Mouse (Mus musculus) midbrain, embryonic 12.5 days (tissue): ENCODE measurements around the gene Ncoa7. TPM values are rescaled to one million over a fixed set of nuclear protein-coding genes. Genes with fewer than 3 reads are reported as not detected.

Source experiments
- ATAC-seq: fragments of 200-750 bp; cut with Nextera tagmentation; 2 replicates; pipeline ENCODE4 v1.8.0; 2017; ENCODE audit warnings: low read depth, moderate TSS enrichment, moderate library complexity; ENCODE audit not compliant: low FRiP score
- H3K27ac ChIP-seq: fragments of 300-500 bp; sonication (generic); replicated peaks from 2 replicates; pipeline ENCODE4 v1.5.1; 2016; ENCODE audit warnings: mild to moderate bottlenecking
- H3K27me3 ChIP-seq: fragments of 300-500 bp; sonication (generic); 2 replicates; pipeline ENCODE4 v1.6.1; 2016; ENCODE audit warnings: mild to moderate bottlenecking
- H3K36me3 ChIP-seq: fragments of 300-500 bp; sonication (generic); 2 replicates; pipeline ENCODE4 v1.6.1; 2016
- H3K4me1 ChIP-seq: fragments of 300-500 bp; sonication (generic); 2 replicates; pipeline ENCODE4 v1.6.1; 2016
- H3K4me2 ChIP-seq: fragments of 300-500 bp; sonication (generic); replicated peaks from 2 replicates; pipeline ENCODE4 v1.6.1; 2016; ENCODE audit warnings: mild to moderate bottlenecking, moderate library complexity
- H3K4me3 ChIP-seq: fragments of 300-500 bp; sonication (generic); 2 replicates; pipeline ENCODE4 v1.5.1; 2016; ENCODE audit warnings: mild to moderate bottlenecking
- H3K9ac ChIP-seq: fragments of 300-500 bp; sonication (generic); replicated peaks from 2 replicates; pipeline ENCODE4 v1.6.1; 2016; ENCODE audit warnings: mild to moderate bottlenecking, moderate library complexity
- H3K9me3 ChIP-seq: fragments of 300-500 bp; sonication (generic); 2 replicates; pipeline ENCODE4 v1.6.1; 2016; ENCODE audit warnings: mild to moderate bottlenecking
- WGBS: fragments of 180-500 bp; shearing (Covaris S2); methylation state at CpG from one replicate; pipeline ENCODE4 v1.1.7; 2016; 5-methylcytosine and 5-hydroxymethylcytosine counted together
- polyA plus RNA-seq: library from polyadenylated mRNA; unstranded; fragments of >200 nt; fragmentation: Nextera tagmentation; extraction: Ambion mirVana; gene quantifications from 2 replicates; pipeline ENCODE4 v1.2.1, GENCODE M21; 2016

Gene Ncoa7
- polyA plus RNA-seq, 1 experiment from 2014 or later: 8.0 TPM

DNA sequence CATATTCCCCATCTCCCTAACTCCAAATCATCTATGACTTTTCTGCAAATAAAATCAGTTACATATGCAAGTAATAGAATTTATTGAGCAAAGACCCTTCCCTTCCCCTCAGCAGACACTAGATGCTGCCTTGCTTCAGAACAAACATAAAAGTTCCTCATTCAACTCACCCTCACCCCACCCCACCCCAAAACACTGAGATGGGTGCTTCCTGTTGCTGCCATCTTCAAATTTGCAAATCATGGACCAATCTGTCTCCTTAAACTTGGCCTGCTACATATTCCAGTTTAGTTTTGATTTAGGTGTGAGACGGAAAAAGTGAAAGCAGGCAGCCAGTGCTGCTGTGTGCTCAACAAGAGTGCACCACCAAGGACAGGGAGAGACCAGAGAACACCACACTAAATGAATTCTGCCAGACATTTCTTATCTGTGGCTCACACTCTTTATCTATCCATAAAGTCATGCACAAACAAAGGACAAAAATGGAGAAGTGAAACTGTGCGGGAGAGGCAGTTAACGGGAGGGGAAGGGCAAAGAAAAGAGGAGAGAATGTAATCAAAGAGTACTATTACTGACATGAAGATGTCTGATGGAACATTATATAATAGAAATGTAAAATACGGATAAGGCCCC is 48.2 kb downstream of the Ncoa7 start:
- WGBS: 72% methylated on average over 4 of the region's 4 CpGs
- H3K9ac ChIP-seq: no peak overlapping the region
- ATAC-seq: no peak

DNA sequence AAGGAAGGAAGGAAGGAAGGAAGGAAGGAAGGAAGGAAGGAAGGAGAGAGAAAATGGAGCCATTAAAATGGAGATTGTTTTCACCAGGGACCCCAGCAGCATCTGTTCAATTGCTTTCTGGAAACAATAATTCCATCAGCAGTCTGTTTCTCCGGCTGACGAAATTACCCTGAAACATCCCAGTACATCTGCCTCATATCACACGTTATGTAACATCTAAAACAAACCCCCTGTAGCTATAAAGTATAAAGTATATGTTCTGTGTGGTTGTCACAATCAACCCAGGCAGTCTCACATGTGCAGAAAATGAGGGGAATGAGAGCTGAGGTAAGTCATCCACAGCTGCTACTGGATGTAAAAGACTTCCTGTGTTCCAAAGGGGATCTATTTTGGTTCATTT is 49.0 kb downstream of the Ncoa7 start:
- no peak for ATAC-seq
- 72% methylated on average over 3 of the region's 3 CpGs for WGBS
- Histone ChIP-seq H3K4me1 (no peaks in the 10 kb centered on the region), H3K4me2 (no peak overlapping the region), H3K9me3 (no peaks in the 10 kb centered on the region), H3K4me3 (no peak overlapping the region), H3K27ac (no peak overlapping the region), H3K36me3 (no peaks in the 10 kb centered on the region), H3K27me3 (no peaks in the 10 kb centered on the region), H3K9ac (no peak overlapping the region)

More for the DNA sequence above, 48.2 kb downstream of the Ncoa7 start:
- no peaks in the 10 kb centered on the region for H3K27me3 ChIP-seq
- H3K36me3 ChIP-seq: no peaks in the 10 kb centered on the region
- no peak overlapping the region for H3K4me2 ChIP-seq
- no peaks in the 10 kb centered on the region for H3K4me1 ChIP-seq
- H3K27ac ChIP-seq: no peak overlapping the region
- no peaks in the 10 kb centered on the region for H3K9me3 ChIP-seq
- H3K4me3 ChIP-seq: no peak overlapping the region

DNA sequence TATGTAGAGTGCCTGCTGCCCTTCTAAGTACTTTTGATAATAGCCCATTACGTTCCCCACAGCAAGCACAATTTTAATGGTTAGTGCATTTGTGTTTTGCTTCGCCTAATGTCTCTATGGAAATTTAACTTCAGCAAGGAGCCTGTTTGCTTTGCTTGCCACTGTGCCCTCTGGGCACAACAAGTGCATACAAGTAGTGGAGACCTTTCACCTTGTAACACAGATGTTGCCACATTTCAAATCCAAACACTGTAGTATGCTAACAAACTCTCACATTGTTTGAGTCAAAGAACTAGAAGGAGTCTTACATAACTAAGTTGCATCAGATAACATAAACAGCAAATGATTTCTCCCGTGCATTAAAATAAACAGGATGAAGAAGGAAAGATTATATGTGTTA is 50.6 kb downstream of the Ncoa7 start:
- no peaks in the 10 kb centered on the region for H3K9me3 ChIP-seq
- H3K27me3 ChIP-seq: no peaks in the 10 kb centered on the region
- H3K4me3 ChIP-seq: no peak overlapping the region
- no peak overlapping the region for H3K9ac ChIP-seq
- H3K27ac ChIP-seq: no peak overlapping the region
- H3K4me1 ChIP-seq: no peaks in the 10 kb centered on the region
- ATAC-seq: no peak
- H3K36me3 ChIP-seq: no peaks in the 10 kb centered on the region
- WGBS: 78% methylated on average over 3 of the region's 3 CpGs
- no peak overlapping the region for H3K4me2 ChIP-seq

DNA sequence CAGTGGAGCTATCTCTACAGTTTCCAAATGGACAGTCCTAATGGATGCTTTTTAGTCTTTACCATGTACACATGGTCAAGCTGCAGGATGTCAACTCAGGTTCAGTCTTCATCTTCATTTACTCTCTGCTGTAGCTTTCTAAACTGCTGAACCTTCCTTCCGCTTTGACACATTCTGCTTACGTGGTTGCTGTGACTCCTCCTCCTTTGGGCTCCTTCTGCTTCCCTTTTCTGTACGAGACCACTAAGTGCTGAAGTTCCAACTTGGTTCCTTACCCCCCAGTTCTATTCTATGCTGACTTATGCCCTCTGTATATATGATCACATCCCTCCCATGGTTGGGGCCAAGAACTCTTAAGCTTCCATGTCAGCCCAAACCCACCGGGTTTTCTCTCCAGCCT is 51.5 kb downstream of the Ncoa7 start:
- H3K36me3 ChIP-seq: no peaks in the 10 kb centered on the region
- H3K27ac ChIP-seq: no peak overlapping the region
- no peaks in the 10 kb centered on the region for H3K27me3 ChIP-seq
- no peak overlapping the region for H3K4me2 ChIP-seq
- no peak for ATAC-seq
- no peak overlapping the region for H3K9ac ChIP-seq
- 94% methylated on average over 4 of the region's 4 CpGs for WGBS
- H3K4me3 ChIP-seq: no peak overlapping the region
- no peaks in the 10 kb centered on the region for H3K4me1 ChIP-seq
- no peaks in the 10 kb centered on the region for H3K9me3 ChIP-seq

DNA sequence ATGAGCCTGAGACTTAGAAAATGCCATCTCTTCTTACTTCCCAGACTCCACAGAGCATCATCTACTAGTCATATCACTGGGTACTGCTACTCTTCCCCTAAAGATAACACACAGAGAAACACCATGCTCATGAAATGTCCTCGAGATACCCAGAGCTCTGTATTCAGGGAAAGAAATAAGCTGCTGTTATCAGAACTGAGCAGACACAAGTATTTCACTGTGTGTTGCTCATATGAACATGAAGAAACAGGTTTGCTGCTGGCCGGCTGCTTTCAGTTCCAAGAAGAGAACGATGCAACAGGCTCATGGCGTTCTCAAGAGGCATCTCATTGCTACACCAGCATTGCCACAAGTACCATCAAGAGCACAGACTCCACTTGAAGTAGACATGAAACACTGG is 53.3 kb downstream of the Ncoa7 start:
- H3K4me2 ChIP-seq: no peak overlapping the region
- H3K27ac ChIP-seq: no peak overlapping the region
- 92% methylated on average over 4 of the region's 4 CpGs for WGBS
- no peaks in the 10 kb centered on the region for H3K27me3 ChIP-seq
- no peak overlapping the region for H3K9ac ChIP-seq
- no peak for ATAC-seq
- H3K4me1 ChIP-seq: no peaks in the 10 kb centered on the region
- H3K4me3 ChIP-seq: no peak overlapping the region
- no peaks in the 10 kb centered on the region for H3K36me3 ChIP-seq
- H3K9me3 ChIP-seq: no peaks in the 10 kb centered on the region

DNA sequence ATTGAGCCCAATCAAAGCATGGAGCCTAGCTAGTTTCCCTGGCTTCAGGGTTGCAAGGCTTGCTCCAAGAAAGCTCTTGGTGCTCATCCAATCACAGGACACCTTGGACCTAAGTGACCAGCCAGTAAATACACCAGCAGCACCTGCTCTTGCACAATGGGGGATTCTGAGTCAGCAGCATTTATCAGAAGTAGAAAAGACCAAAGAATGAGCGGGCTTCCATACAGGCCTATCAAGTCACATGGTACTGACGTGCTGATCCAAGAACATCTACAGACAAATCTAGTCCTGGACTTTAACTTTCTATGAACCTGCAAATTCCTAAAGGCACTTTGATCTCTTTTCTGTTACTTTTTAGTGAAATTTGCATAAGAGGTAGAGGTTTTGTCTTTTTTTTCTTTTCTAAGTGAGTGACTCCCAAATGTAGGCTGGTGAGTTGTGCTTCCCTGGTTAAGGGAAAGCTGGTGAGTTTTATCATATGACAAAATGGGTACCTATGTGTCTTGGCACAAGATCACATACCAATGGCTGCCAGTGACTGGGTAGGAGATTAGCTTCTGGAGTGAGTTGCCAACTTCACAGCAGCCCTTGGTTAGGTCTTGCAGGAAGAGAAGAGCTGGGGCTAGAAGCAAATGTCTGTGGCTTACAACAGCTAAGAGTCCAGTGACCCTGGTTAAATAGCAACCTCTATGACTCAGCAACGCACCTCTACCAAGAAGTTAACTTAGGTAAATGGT is 57.7 kb downstream of the Ncoa7 start:
- no peaks in the 10 kb centered on the region for H3K36me3 ChIP-seq
- no peak overlapping the region for H3K4me3 ChIP-seq
- H3K27ac ChIP-seq: no peak overlapping the region
- no peaks in the 10 kb centered on the region for H3K27me3 ChIP-seq
- 90% methylated on average over 3 of the region's 3 CpGs for WGBS
- no peaks in the 10 kb centered on the region for H3K4me1 ChIP-seq
- H3K9me3 ChIP-seq: no peaks in the 10 kb centered on the region
- H3K9ac ChIP-seq: no peak overlapping the region
- ATAC-seq: no peak
- no peak overlapping the region for H3K4me2 ChIP-seq

DNA sequence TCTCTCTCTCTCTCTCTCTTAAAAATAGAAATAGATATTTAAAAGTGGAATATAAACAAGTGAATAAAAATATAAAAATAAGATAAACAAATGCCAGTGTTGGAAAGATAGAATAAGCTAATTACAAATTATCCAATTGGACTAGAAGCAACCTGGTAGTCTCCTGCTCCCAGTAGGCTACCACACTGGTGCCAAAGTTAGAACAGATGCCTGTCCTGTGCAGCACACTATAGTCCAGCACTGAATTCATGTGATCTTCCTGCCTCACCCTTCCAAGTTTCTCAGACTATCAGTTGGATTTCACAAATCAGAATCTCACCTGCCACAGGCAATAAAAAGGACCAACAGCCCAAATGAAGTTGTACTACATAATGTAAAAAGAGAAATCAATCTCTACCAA is 59.9 kb downstream of the Ncoa7 start:
- no peak overlapping the region for H3K4me2 ChIP-seq
- no peak overlapping the region for H3K9ac ChIP-seq
- no peaks in the 10 kb centered on the region for H3K27me3 ChIP-seq
- H3K27ac ChIP-seq: no peak overlapping the region
- no peaks in the 10 kb centered on the region for H3K36me3 ChIP-seq
- H3K4me1 ChIP-seq: no peaks in the 10 kb centered on the region
- no peak overlapping the region for H3K4me3 ChIP-seq
- no peaks in the 10 kb centered on the region for H3K9me3 ChIP-seq
- no peak for ATAC-seq

DNA sequence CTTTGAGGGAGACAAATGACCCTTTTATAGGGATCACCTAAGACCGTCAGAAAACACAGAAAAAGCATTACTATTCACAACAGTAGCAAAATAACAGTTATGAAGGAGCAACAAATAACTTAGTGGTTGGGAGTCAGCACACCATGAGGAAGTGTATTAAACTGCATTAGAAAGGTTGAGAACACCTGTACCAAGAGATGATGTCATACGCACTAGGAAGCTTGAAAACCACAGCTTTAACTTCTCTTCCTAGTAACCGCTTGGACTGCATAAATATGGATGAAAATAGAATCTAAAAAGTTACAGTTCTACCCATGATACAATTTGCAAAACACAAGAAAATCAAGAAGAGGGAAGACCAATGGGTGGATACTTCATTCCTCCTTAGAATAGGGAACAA is 64.7 kb downstream of the Ncoa7 start:
- Histone ChIP-seq H3K36me3 (no peaks in the 10 kb centered on the region), H3K9me3 (no peaks in the 10 kb centered on the region), H3K4me1 (peaks cover 2% of the 10 kb centered on the region; the same call in 1 of the 2 replicates), H3K27me3 (no peaks in the 10 kb centered on the region), H3K27ac (no peak overlapping the region), H3K9ac (no peak overlapping the region), H3K4me2 (no peak overlapping the region), H3K4me3 (no peak overlapping the region)
- ATAC-seq: no peak
- 95% methylated on average over 3 of the region's 3 CpGs for WGBS

DNA sequence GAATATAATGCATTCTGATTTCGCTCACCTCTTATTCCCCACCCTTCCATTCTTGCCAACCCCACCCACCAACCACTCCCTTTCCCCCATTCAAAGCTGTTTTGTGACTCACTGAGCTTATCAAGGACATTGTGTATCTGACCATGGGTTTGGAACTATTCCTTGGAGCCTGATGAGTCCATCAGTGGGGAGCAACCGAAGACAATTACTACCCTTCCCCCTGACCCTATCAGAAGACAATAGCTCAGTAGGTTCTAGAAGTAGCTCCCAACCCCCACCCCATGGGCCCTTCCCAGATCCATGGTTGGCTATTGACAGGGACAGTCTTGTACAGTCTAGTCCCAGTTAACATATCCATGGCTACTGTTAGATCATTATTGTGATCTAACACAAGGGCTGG is 65.8 kb downstream of the Ncoa7 start:
- Histone ChIP-seq H3K27ac (no peak overlapping the region), H3K36me3 (no peaks in the 10 kb centered on the region), H3K9me3 (no peaks in the 10 kb centered on the region), H3K27me3 (no peaks in the 10 kb centered on the region), H3K4me2 (no peak overlapping the region), H3K9ac (no peak overlapping the region), H3K4me3 (no peak overlapping the region), H3K4me1 (peaks cover 2% of the 10 kb centered on the region; the same call in 1 of the 2 replicates)
- ATAC-seq: no peak
- WGBS: 90% methylated on average over 2 of the region's 2 CpGs

DNA sequence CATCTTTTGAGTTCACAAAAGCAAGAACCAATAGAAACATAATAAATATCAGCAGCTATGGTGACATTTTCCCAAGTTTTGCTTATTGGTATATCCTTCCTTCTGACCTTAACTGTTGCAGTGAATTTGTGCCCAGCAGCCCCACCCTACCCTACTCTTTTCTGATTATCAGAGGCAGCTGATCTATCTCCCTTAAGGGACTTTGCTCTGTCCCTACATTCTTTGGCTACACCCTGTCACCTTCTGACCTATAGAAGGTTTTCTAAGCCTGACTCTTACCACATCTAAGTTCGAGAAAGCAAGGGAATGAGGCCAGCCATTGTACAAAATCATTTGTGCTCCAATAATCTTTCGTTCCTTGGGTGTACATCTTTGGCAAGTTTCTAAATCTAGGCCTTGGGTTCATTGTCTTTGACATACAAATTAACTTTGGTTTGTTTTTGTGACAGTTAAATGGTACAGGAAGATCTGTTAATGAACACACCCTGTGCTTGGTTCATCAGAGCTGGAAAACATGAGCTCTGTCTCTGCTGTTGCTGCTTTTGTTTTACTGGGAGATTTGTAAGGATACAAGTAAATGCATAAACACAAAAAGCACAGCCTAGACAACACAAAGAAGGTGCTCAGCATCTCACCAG is 69.9 kb downstream of the Ncoa7 start:
- Histone ChIP-seq H3K4me2 (no peak overlapping the region), H3K9ac (no peak overlapping the region), H3K27me3 (no peaks in the 10 kb centered on the region), H3K4me1 (peaks cover 2% of the 10 kb centered on the region; the same call in 1 of the 2 replicates), H3K27ac (no peak overlapping the region), H3K4me3 (no peak overlapping the region), H3K9me3 (no peaks in the 10 kb centered on the region), H3K36me3 (no peaks in the 10 kb centered on the region)
- ATAC-seq: no peak
- WGBS: 70% methylated on average over 2 of the region's 2 CpGs

DNA sequence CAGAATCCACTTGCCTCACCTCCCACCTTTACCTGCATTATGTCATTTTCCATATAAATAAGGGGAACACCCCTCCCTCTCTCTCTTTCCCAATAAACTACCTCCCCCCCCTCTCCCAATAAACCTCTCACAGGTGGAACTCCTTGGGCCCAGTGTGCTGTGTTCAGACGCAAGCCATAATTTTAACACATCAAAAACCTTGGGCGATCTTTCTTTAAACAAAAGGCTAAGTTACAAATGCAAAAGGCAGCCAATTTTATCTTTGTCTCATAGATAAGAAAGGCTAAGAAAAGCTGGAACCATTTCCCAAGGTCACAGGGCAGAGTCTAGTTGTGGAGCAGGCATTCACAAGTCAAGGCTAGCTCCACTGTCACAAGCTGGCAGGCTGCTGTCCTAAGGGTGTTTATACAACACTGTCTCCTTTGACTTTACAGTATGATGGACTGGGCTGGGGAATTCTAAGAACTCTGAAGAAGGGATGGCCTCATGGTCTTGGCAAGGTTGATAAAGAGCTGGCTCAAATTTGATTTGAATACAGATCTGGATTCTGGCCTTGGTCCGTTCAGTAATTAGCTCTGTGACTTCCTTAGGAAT is 71.7 kb downstream of the Ncoa7 start:
- WGBS: 95% methylated on average over 3 of the region's 3 CpGs

DNA sequence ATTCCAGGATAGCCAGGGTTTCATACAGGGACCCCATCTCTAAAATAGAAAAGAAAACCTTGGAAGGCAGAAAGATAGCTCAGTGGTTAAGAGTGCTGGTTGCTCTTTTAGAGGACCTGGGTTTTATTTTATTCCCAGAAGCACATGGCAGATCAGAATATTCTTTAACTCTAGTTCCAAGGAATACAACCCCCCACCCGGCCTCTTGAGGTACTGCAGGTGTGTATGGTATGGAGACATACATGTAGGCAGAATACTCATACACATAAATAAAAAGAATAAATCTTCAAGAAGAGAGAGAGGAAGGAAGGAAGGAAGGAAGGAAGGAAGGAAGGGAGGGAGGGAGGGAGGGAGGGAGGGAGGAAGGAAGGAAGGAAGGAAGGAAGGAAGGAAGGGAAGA is 72.3 kb downstream of the Ncoa7 start:
- Histone ChIP-seq H3K4me3 (no peak overlapping the region), H3K36me3 (no peaks in the 10 kb centered on the region), H3K9ac (no peak overlapping the region), H3K27ac (no peak overlapping the region), H3K4me1 (peaks cover 2% of the 10 kb centered on the region; the same call in 1 of the 2 replicates), H3K9me3 (no peaks in the 10 kb centered on the region), H3K27me3 (no peaks in the 10 kb centered on the region), H3K4me2 (no peak overlapping the region)
- 92% methylated on average over 1 of the region's 1 CpGs for WGBS
- ATAC-seq: no peak

More for the DNA sequence above, 71.7 kb downstream of the Ncoa7 start:
- Histone ChIP-seq H3K36me3 (no peaks in the 10 kb centered on the region), H3K4me1 (peaks cover 2% of the 10 kb centered on the region; the same call in 1 of the 2 replicates), H3K9me3 (no peaks in the 10 kb centered on the region), H3K9ac (no peak overlapping the region), H3K27me3 (no peaks in the 10 kb centered on the region), H3K4me3 (no peak overlapping the region), H3K27ac (no peak overlapping the region), H3K4me2 (no peak overlapping the region)
- ATAC-seq: no peak
